Mouse (Mus musculus) liver, embryonic 13.5 days (tissue): Measurements from ENCODE around the gene Kif22. TPM values are rescaled to one million over a fixed set of nuclear protein-coding genes. Genes with fewer than 3 reads are reported as not detected.
"Not testable (repeated sequence)": the region's sequence is repeated elsewhere in the genome, so short reads cannot be mapped to it uniquely, and the experiment has no call there.

Source experiments
- ATAC-seq: fragments of 200-750 bp; cut with Nextera tagmentation; 2 replicates; pipeline ENCODE4 v1.8.0; 2017; ENCODE audit warnings: low read depth, mild to moderate bottlenecking, moderate number of reproducible peaks, moderate library complexity
- DNase-seq: peaks from one replicate; pipeline ENCODE4 v3.0.0; 2022
- H3K27ac ChIP-seq: fragments of 300-500 bp; sonication (generic); 2 replicates; pipeline ENCODE4 v1.5.1; 2015; ENCODE audit warnings: moderate library complexity, mild to moderate bottlenecking, inconsistent platforms
- H3K27me3 ChIP-seq: fragments of 300-500 bp; sonication (generic); 2 replicates; pipeline ENCODE4 v1.6.1; 2015; ENCODE audit warnings: mild to moderate bottlenecking, inconsistent platforms
- H3K36me3 ChIP-seq: fragments of 300-500 bp; sonication (generic); 2 replicates; pipeline ENCODE4 v1.6.1; 2015; ENCODE audit warnings: mild to moderate bottlenecking, inconsistent platforms
- H3K4me1 ChIP-seq: fragments of 300-500 bp; sonication (generic); replicated peaks from 2 replicates; pipeline ENCODE4 v1.6.1; 2015; ENCODE audit warnings: inconsistent platforms
- H3K4me2 ChIP-seq: fragments of 300-500 bp; sonication (generic); 2 replicates; pipeline ENCODE4 v1.6.1; 2015; ENCODE audit warnings: inconsistent platforms, mild to moderate bottlenecking, moderate library complexity
- H3K4me3 ChIP-seq: fragments of 300-500 bp; sonication (generic); replicated peaks from 2 replicates; pipeline ENCODE4 v1.5.1; 2015; ENCODE audit warnings: mild to moderate bottlenecking, inconsistent platforms
- H3K9ac ChIP-seq: fragments of 300-500 bp; sonication (generic); 2 replicates; pipeline ENCODE4 v1.6.1; 2015; ENCODE audit warnings: mild to moderate bottlenecking, inconsistent platforms
- H3K9me3 ChIP-seq: fragments of 300-500 bp; sonication (generic); replicated peaks from 2 replicates; pipeline ENCODE4 v1.6.1; 2016; ENCODE audit warnings: inconsistent platforms
- WGBS: fragments of 180-500 bp; shearing (Covaris S2); methylation state at CpG from one replicate; pipeline ENCODE4 v1.1.7; 2015; ENCODE audit not compliant: insufficient replicate concordance; 5-methylcytosine and 5-hydroxymethylcytosine counted together
- polyA plus RNA-seq: library from polyadenylated mRNA; unstranded; fragments of >200 nt; fragmentation: Nextera tagmentation; extraction: Ambion mirVana; gene quantifications from 2 replicates; pipeline ENCODE4 v1.2.1, GENCODE M21; 2015

The Kif22 gene
- 109 and 122 TPM in 2 replicates for polyA plus RNA-seq

DNA sequence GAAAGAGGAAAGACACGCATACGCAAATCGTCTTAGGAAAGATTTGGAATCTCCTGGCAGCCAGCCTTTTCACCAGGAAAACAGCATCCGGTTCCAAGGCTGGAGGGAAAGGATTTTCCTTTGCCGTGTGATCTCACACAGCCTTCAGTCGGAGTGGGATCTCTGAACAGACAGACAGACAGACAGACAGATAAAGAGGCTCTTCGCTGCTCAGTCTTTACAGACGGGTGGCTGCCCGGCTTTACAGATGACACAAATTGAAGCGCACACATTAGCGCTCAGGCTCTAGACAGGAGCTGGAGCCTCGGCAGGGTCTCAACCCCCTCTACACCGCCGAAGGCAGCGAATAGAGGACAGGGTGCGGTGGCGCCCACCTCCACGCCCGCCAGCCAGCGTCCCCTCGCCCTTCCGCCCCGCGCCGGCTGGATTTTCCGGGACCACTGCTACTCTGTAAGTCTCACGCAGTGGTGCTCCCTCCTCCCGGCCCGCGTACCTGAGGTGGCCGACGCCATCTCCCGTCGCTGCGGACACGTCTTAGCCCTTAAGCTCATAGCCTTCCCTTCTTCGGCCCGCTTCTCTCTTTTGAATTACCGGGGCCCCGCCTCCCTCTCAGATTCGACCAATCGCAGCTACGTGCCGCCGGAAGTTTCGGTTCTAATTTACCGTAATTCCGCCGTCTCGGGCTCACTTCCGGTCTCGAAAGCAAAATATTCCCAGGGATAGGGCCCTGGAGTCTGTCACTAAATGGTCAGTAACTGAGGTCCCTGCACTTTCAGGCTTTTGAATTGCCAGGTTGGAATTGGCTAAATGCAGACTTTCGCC, at the start of gene Kif22:
Gene Kif22, minus strand, starts transcription at position 621 of the 822 bp plus-strand sequence.
- Histone ChIP-seq H3K4me1 (peaks cover 44% of the 10 kb centered on the region), H3K27ac (peak within 1 kb of the TSS; percentile 88), H3K4me2 (peak within 1 kb of the TSS; percentile 82), H3K4me3 (peak within 1 kb of the TSS; percentile 91), H3K27me3 (no peaks in the 10 kb centered on the region), H3K9me3 (no peaks in the 10 kb centered on the region), H3K36me3 (peaks cover 34% of the 10 kb centered on the region), H3K9ac (peak within 1 kb of the TSS; percentile 95)
- ATAC-seq (peak; percentile 91), DNase-seq (peak; percentile 84)
- under 1% methylated on average over 53 of the region's 53 CpGs for WGBS

GRCm38 (mm10) chr7:127091114-127091896, 49.0 kb upstream of the Kif22 start, which contains the start of gene AI467606:
Gene AI467606 (plus strand): TSS chr7:127091359.
- WGBS: 10% methylated on average over 16 of the region's 16 CpGs
- ATAC-seq (peak; percentile 87), DNase-seq (peak; percentile 79)

DNA sequence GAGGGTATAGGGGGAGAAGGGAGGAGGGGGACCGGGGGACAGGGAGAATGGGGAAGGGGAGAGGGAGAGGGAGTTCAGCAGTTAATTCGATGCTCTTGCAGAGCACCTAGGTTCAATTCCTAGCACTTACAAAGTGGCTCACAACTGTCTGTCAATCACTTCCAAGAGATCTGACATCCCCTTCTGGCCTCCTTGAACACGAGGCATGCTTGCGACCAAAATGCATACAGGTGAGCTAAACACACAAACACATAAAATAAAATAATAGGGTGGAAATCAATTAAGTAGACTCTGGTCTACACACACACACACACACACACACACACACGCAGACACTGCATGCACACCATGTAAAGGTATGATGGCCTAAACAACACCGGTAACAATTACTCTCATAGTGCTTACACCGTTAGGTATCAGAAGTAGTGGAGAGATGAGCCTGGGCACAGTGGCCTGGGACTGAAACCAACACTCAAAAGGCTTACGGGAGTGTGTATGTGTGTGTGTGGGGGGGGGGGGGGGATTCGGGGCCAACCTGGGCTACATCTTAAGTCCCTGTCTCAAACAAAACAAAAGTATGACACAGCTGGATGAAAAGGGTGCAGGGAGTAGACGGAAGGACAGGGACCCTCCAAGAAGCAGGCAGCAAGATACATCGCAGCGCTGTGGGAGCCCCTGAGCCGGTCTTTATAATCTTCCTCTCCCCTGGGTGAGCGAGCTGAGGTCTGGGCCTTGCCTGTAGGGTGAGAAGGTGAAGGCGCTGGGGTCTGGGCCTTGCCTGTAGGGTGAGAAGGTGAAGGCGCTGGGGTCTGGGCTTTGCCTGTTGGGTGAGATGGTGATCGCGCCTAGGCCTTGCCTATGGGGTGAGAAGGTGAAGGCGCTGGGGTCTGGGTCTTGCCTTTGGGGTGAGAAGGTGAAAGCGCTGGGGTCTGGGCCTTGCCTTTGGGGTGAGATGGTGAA, 48.2 kb upstream of the Kif22 start:
- H3K27ac ChIP-seq: peak overlapping the region; percentile 93
- DNase-seq (peak; percentile 17), ATAC-seq (0 out of 2 replicates have a peak, but pooled peaks have one; percentile 2)
- peaks cover 14% of the 10 kb centered on the region for H3K36me3 ChIP-seq
- H3K4me1 ChIP-seq: peaks cover 82% of the 10 kb centered on the region
- H3K4me3 ChIP-seq: peak overlapping the region; percentile 64
- H3K4me2 ChIP-seq: peak overlapping the region; percentile 75
- H3K27me3 ChIP-seq: no peaks in the 10 kb centered on the region
- peak overlapping the region; percentile 74 for H3K9ac ChIP-seq
- no peaks in the 10 kb centered on the region for H3K9me3 ChIP-seq
- WGBS: 38% methylated on average over 20 of the region's 20 CpGs

More at GRCm38 (mm10) chr7:127091114-127091896, 49.0 kb upstream of the Kif22 start, which contains the start of gene AI467606:
- H3K27me3 ChIP-seq: no peaks in the 10 kb centered on the region
- peak within 1 kb of the TSS; percentile 64 for H3K4me3 ChIP-seq
- peaks cover 14% of the 10 kb centered on the region for H3K36me3 ChIP-seq
- H3K27ac ChIP-seq: peak within 1 kb of the TSS; percentile 93
- peaks cover 73% of the 10 kb centered on the region for H3K4me1 ChIP-seq
- peak within 1 kb of the TSS; percentile 75 for H3K4me2 ChIP-seq
- H3K9ac ChIP-seq: peak within 1 kb of the TSS; percentile 74
- no peaks in the 10 kb centered on the region for H3K9me3 ChIP-seq

DNA sequence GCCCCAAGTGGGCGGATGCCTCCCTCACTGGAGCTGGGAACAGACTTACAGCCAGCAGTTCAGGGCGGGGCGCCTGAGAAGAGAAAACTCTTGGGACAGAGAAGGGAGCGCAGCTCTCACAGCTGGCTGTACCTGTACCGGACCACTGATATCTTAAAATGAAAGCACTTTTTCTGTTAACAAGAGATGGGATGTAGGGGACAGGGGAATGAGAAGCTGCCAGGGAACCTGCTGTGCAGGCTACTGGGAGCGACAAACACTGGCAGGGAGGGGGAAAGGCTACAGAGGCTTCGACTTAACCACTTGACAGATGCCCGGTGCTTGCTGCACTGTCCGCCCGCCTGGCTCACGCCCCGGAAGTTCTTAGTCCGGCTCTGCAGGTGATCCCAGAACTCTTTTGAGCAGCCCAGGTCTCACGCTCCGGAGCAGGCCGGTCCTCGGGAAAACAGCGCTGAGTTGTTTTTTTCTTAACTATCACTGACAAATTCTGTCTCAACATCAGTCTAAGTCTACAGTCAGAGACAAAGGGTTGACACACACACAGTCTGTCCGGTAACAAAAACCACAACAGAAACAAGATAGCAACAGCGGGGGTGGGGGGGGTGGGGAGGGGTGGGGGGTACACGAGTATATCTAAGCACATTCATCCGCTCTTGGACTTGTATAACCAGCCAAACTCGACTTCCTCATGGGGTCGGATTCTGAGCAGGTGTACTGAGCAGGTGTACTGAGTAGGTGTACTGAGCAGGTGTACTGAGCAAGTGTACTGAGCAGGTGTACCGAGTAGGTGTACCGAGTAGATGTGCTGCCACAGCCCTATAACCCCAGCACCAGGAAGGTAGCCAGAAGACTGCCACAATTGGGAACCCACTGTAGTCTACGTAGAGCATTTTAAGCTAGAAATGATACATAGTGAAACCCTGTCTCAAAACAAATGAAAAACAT, 46.9 kb upstream of the Kif22 start:
- peaks cover 93% of the 10 kb centered on the region for H3K4me1 ChIP-seq
- DNase-seq (peak; percentile 52), ATAC-seq (peak; percentile 45)
- peaks cover 14% of the 10 kb centered on the region for H3K36me3 ChIP-seq
- no peaks in the 10 kb centered on the region for H3K9me3 ChIP-seq
- peak overlapping the region; percentile 73 for H3K9ac ChIP-seq
- peak overlapping the region; percentile 93 for H3K27ac ChIP-seq
- no peaks in the 10 kb centered on the region for H3K27me3 ChIP-seq
- H3K4me2 ChIP-seq: peak overlapping the region; percentile 77
- WGBS: 8% methylated on average over 27 of the region's 27 CpGs
- H3K4me3 ChIP-seq: peak overlapping the region; percentile 48

DNA sequence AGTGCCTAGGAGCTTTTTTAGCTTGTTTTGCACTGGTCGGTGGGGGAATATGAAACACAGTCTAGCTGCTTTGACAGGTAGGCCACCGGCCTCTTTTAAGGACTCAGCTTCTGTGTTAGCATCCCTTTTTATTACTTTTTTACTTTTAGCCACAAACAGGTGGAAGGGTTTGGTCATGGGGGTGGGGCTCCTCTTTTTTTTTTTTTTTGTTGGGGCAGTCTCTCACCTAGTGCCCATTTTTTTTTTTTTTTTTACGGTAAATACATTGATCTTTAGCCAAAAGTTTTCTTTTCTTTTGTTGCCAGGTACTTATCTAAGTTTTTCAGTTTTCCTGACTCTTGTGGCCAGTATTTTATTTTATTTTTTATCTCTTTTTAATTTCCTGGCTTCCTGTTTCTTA, 45.8 kb upstream of the Kif22 start:
- H3K4me1 ChIP-seq: peaks cover 94% of the 10 kb centered on the region
- no peak for ATAC-seq

DNA sequence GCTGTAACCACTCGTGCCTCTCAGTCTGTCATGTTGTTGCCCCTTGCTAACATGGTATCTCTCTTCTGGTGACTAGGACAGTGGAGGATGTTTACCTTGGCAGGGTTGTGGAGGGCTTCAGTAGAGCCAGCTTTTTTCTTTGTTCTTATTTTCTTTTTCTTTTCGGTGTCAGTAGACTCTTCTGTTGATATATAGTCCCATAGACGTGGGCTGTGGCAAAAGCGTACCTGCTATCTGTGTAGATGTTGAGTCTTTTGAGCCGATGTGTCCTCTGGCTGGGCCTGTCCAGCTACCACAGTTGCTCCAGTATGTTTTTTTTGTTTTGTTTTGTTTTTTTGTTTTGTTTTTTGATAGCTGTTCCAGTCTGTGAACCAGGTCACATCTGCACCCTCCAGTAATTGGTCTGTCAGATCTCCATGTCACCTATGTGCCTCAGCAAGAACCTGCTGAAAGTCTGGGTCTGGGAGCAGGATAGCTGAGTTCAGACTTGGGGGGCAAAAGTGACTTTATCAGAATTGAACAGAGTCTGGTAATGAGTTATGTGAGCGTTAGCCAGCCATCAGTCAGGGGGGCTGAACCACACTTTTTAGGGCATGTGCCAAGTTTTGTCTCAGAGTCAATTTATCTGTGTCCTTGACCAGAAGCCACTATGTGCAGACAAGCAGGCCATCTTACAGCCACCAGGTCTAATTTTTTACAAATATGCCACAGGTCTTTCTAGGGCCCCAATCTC, 45.2 kb upstream of the Kif22 start, which contains the start of gene Zg16:
Gene Zg16, minus strand, starts transcription at position 51 of the 733 bp plus-strand sequence.
- not testable (repeated sequence) for H3K4me2 ChIP-seq, ATAC-seq, DNase-seq, H3K4me3 ChIP-seq, H3K27me3 ChIP-seq, H3K9ac ChIP-seq, H3K9me3 ChIP-seq, H3K36me3 ChIP-seq
- WGBS: 53% methylated on average over 6 of the region's 6 CpGs
- Histone ChIP-seq H3K4me1 (peaks cover 92% of the 10 kb centered on the region), H3K27ac (peak within 1 kb of the TSS; percentile 82)

More for the DNA sequence above, 45.8 kb upstream of the Kif22 start:
- no peak overlapping the region for H3K4me3 ChIP-seq
- no peaks in the 10 kb centered on the region for H3K27me3 ChIP-seq
- no peak for DNase-seq
- H3K9me3 ChIP-seq: no peaks in the 10 kb centered on the region
- peak overlapping the region; percentile 82 for H3K27ac ChIP-seq
- H3K9ac ChIP-seq: no peak overlapping the region
- 42% methylated on average over 3 of the region's 3 CpGs for WGBS
- peaks cover 11% of the 10 kb centered on the region for H3K36me3 ChIP-seq
- no peak overlapping the region for H3K4me2 ChIP-seq

DNA sequence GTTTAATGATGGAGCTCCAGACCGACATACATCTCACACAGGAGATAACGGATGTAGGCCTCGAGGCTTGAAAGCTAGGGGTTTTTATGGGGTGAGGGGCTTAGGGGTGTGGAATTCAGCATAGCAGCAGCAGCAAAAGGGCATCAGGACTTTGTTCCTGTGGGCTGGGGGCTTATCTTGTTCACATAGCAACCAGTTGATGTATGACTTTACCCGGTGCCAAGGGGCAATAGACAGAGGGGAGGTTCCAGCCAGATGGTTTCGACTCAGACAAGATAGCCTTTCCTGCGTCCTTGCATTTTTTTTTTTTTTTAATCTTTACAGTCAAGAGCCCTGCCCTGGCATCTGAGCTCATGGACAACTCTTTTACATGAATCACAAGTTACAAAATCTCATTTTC, 43.5 kb upstream of the Kif22 start:
- DNase-seq: peak; percentile 54
- 27% methylated on average over 6 of the region's 6 CpGs for WGBS
- not testable (repeated sequence) for H3K36me3 ChIP-seq, H3K4me3 ChIP-seq, H3K4me2 ChIP-seq, H3K27me3 ChIP-seq, H3K9me3 ChIP-seq
- Histone ChIP-seq H3K4me1 (peaks cover 82% of the 10 kb centered on the region), H3K9ac (0 out of 2 replicates have a peak overlapping the region, but pooled peaks have one; percentile 29), H3K27ac (peak overlapping the region; percentile 82)
- peak; percentile 57 for ATAC-seq

GRCm38 (mm10) chr7:127084794-127085193, 42.5 kb upstream of the Kif22 start:
- DNase-seq (no peak), ATAC-seq (no peak)
- Histone ChIP-seq H3K9ac (no peak overlapping the region), H3K27ac (peak overlapping the region; percentile 43; the same call in 1 of the 2 replicates), H3K4me2 (no peak overlapping the region), H3K4me1 (peaks cover 72% of the 10 kb centered on the region), H3K9me3 (no peaks in the 10 kb centered on the region), H3K36me3 (no peaks in the 10 kb centered on the region), H3K27me3 (no peaks in the 10 kb centered on the region), H3K4me3 (no peak overlapping the region)
- WGBS: 75% methylated on average over 2 of the region's 2 CpGs

- 0 out of 2 replicates have a peak, but pooled peaks have one; percentile 41 for ATAC-seq
- no peak for DNase-seq
- WGBS: 40% methylated on average over 4 of the region's 4 CpGs
These were observed 41.4 kb upstream of the Kif22 start for GRCm38 (mm10) chr7:127083689-127084088.

More at GRCm38 (mm10) chr7:127083689-127084088, 41.4 kb upstream of the Kif22 start:
- no peaks in the 10 kb centered on the region for H3K36me3 ChIP-seq
- H3K4me3 ChIP-seq: no peak overlapping the region
- H3K27me3 ChIP-seq: no peaks in the 10 kb centered on the region
- H3K9me3 ChIP-seq: no peaks in the 10 kb centered on the region
- no peak overlapping the region for H3K9ac ChIP-seq
- H3K4me2 ChIP-seq: no peak overlapping the region
- no peak overlapping the region for H3K27ac ChIP-seq
- peaks cover 61% of the 10 kb centered on the region for H3K4me1 ChIP-seq
